Mouse (Mus musculus): ENCODE results near the gene Dnajc13.

Gene Dnajc13

DNA sequence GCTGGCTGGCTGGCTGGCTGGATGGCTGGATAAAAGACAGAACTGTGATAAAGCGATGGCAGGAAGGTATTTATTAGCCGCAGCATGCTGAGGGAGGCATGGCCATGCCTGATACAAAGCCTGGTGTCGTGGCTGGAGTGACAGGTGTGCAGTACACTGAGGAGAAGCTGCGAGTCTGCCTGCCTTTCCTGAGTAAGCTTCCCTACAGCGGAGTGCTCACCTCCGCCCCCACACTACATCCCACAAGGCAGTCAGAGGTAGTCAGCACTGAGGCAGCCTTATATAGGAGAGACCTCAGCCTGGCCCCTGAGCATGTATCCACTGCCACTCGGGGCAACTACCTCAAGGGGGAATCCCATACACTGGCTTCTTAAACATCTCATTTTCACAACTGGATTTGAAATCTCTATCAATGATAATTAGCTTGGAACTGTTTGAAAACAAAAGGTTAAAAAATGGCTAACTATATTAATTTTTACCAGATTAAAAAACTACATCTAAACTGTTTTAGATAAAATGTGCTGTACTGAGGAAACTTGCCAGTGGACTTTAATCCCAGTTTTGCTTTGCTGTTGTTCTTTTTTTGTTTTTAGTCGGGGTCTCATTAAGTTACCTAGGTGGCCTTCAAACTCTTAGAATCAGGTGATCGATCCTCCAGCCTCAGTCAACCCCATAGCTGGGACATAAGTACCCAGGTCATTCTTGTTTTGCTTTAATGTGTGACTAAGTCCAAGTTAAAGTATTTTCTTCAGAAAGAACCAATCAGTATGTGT, 8.1 kb downstream of the Dnajc13 start:
- no peak for DNase-seq

DNA sequence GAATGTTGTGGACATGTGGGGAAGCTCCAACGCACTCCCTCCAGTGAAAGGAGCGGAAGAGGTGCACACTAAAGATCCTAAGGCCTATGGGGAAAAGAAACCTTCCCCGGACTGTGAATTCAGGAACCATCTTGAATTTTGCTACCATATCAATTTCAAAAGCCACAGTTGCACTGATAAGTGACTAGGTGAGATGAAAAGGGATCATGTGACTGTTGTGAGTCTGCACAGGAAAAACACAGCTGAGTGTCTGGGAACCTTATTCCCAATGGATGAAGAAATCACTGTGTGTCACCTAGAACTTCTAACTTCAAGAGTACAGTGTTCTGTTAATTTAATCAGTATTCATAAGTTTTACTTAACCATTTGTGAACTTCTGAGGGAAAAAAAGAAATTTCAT, 10.1 kb downstream of the Dnajc13 start:
- DNase-seq: no peak

DNA sequence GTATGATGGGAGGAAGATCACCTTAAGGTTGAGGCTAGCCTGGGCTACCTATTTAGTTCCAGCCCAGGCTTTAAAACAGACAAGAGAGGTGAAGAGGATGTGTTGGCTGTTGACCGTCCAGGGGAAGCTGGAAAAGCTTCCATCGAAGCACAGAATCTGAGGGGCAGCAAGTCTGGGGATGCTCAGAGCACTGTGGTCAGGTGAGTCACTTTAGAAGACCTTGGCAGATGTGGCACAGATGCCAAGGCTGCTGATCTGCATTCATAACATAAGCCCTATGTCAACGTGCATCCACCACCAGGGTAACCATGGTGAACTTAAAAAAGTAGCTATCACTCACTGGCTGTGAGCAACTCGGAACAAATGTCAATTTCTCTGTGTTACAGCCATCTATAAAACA, 11.0 kb downstream of the Dnajc13 start:
- no peak for DNase-seq

DNA sequence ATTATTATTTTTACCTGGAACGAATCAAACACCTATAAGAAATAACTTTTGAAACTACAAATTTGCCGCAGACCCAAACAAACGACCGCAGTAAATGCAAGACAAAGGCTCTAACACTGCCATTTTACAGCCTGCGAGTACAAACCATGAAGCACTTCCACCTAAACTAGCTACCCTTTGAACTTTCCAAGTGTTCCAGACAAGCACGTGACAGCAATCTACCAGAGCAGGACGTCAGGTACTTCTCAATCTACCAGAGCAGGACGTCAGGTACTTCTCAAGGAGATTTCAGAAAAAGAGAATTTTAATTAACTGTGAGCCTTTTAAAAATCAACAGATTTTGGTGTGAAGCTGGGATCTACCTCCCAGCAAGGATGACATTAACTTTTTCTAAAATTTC, 11.6 kb downstream of the Dnajc13 start:
- no peak for DNase-seq

DNA sequence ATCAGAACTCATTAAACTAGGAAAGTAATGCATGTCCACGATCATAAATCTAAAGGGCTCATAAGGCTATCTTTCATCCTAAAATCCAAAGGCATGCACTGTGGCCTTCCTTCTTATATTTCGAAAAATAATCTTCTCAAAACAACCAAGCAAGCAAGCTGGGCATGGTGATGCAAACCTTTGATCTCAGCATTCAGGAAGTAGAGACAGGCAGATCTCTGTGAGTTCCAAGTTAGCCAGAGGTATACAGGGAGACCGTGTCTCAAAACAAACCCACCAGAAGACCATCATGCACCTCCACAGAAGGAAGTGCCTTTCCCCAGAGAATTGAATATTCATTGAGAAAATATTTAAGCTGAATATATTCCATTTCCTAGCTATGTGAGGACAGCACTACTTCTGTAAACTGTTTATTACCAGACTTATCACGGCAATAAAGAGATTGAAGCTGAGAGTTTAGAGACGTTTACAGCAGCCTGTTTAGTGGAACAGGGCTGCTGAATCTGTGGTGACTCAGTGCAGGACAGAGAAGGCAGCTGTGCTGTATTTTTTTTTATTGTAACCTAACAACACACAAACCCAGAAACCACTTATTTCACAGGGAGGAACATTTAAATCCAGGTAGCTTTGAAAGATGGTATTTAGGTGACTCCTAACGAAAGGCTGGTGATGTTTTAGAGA, 15.3 kb downstream of the Dnajc13 start:
- DNase-seq: no peak

DNA sequence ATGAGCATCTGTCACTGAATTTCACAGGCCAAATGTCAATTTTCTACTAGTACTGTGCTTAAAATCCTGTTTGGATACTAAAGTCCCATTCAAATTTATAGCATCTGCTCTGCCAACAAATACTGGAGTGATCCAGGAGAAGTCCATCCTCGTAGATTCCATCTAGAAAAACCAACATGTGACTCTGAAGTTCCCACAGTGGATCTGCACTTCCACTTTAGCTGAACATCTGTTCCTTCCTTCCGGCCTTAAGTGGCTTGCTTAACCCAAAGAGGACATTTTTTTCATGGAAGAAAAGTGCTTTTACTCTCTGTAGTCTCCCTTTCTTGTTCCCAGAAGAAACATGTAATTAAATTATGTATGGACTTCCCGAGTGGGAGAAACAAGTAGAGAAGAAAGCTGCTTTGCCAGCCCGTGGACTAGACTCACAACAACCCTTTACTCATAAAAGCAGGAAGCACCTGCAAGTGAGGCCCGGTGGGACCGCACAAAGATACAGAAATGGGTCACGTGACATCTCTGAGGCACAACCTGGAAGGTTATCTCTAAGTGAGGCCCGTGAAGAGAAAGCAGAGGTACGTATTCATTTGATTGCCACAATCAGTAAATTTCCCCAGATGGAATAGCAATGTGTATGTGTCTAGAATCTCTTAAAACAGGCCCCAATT, 18.8 kb downstream of the Dnajc13 start:
- peak; percentile 40 to 61 for DNase-seq

DNA sequence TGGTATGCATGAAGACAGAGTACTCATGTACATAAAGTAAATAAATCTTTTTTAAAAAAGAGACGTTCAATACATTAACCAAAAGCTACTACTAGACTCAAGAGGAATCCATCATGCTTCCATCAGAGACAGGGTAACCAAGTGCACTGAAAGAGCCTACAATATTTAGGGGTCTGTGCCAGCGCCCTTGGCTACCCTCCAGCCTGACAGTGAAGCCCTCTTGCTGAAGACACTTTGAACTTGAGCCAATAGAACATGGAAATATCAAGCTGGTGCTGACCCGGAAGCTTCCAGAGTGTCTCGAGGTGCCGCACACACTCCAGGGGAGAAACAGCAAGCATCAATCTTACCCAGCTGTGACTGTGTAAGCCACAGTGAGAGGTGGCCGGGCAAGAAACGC, 22.6 kb downstream of the Dnajc13 start:
- no peak for DNase-seq

DNA sequence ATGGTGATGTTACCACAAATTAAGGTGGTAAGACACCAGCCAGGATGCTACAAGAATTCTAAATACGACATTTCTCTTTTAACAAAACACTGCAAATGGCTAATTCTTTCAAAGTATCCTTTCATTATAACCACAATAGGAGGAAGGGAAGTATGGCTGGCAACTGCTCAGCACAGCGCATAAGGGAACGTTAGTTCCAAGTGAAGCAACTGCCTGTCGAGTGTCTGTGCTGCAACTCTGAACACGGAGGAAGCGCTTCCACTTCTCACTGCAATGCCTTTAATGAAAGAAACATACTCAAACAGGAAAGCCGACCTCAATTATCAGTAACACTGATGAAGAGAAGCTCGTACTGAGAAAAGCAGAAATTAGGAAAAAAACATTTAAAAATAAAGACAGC, 23.7 kb downstream of the Dnajc13 start:
- no peak for DNase-seq

DNA sequence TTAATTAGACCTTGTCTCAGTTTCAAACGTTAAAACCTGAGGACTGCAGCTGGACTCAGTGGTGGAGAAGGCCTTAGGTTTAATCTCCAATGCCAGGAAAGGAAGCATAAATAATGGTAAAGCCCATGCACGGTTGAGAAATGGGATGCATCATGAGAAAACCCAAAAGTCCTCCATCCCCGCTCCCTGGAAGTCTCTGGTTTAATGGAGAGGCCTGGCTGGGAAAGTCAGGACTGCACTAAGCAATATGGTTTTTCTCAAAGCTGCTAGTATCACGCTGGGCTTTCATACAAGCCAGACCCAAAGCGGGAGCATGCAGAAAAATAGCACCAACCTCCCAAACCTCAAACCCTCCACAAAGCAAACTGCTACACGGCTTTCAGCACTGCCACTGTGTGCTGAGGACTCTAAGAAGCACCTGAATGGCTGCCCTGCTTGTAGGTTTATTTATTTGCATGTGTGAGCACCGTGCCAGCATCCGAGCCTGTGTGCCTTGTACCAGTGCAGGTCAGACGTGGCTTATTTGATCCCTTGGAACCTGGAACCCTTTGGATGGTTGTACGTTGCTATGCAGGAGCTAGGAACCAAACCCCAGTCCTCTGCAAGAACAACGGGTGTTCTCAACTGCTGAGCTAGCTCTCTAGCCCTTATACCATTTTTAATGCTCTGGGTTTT, 26.3 kb downstream of the Dnajc13 start:
- no peak for DNase-seq

DNA sequence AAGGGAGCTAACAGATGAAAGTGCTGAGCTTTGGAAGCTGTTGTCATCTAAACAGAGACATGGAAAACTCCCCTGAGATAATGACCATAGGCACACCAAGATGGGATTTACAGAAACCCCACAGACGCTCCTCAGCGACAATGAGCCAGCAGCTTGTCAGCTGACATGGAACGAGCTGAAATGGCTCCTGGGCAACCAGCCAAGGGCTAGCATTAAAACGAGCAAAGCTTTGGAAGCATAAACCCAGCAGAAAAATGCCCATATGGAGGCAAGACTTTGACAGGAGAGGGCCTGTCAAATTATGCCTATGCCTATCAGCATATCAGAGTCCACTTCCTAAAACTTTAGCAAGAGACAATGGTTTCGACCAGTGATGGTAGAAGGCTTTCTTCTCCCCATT, 27.0 kb downstream of the Dnajc13 start:
- DNase-seq: no peak

DNA sequence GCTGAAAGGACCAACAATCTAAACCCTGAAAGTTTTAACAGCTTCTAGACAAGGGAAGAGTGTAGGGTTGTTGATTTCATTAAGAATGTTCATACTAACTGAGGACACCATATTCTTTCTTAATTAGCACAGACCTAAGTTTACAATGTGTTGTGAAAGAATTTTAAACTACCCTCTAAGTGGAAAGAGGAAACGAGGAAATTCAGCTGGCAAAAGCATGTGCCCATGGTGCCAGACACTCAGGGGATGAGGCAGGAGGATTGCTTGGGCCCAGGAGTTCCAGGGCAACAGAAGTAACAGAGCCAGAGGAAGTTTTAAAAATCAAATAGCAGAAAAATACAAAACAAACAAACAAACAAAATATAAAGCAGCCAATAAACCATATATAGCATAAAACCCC, 28.9 kb downstream of the Dnajc13 start:
- no peak for DNase-seq

DNA sequence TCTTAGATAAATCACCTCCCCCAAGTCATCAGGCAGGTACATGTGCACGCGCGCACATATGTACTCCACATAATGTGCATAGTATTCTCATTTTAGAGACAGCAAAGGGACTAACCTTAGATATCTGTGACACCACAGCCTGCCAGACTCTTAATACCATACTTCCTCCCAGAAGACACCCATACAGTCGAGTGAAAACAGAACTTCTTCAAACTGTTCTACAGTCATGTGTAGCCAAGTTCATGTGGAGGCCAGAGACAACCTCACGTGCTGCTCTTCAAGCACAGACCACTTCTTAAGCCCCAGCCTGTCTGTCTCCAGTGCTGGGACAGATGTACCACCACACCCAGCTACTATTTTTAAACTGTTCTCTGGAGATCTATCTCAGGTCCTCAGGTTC, 29.7 kb downstream of the Dnajc13 start:
- DNase-seq: no peak

DNA sequence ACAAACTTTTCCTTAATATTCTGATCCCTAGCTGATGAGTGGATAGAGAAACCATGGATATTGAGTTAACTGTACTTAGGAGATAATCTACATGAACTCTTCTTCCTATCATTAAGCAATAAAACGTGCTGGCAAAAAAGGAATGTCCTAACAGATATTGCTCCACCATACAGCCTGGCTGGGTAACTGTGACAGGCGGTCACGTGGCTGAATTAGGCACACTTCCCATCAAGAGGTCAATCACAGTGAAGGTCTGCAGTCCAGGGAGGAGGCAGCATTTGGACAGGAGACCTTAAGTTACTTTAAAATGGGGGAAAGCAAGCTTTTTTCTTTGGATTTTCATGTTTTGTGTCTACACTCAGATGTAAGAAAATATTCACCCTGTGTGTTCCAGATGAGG, 30.7 kb downstream of the Dnajc13 start:
- DNase-seq: no peak

DNA sequence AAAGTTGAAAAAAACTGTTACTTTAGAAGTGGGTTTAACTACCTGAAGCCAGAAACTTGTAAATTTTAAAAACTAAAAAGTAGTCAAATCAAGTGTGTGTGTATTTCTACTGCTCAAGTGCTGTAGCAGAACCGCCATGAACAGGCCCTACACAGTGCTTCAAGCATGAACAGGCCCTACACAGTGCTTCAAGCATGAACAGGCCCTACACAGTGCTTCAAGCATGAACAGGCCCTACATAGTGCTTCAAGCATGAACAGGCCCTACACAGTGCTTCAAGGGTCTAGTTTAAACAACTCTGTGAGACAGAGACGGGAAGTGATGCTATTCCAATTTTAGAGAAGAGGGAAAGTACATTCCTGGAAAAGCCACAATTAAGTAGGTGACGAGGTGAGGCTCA, 51.3 kb downstream of the Dnajc13 start:
- no peak for DNase-seq

DNA sequence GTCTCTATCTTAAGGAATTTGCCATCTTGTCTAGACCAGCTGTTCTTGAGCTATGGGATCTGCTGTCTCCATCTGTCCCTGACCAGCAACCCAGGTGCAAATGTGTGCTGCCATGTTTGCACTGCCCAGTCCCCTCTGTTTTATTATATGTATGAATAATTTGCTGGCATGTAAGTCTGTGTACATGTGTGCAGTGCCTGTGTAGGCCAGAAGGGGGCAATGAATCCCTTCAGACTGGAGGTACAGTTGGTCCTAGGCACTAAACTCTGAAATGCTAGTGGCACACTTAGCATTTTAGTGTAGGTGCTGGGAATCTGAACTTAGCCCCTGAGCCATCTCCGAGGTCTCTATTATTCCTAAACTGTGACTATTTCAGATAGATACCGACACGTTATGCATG, 58.9 kb downstream of the Dnajc13 start:
- peak; percentile 48 to 59 for DNase-seq

DNA sequence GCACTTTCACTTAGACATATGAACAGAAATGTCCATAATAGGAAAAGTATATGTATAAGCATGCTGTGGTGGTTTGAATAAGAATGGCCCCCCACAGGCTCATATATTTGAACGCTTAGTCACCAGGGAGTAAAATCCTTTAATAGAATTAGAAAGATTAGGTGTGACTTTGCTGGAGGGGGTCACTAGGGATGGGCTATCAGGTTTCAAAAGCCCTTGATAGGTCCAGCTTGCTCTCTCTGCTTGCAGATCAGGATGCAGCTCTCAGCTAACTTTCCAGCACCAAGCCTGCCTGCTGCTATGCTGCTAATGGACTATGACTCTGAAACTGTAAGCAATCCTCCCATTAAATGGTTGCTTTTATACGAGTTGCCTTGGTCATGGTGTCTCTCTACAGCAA, 68.2 kb downstream of the Dnajc13 start:
- no peak for DNase-seq

DNA sequence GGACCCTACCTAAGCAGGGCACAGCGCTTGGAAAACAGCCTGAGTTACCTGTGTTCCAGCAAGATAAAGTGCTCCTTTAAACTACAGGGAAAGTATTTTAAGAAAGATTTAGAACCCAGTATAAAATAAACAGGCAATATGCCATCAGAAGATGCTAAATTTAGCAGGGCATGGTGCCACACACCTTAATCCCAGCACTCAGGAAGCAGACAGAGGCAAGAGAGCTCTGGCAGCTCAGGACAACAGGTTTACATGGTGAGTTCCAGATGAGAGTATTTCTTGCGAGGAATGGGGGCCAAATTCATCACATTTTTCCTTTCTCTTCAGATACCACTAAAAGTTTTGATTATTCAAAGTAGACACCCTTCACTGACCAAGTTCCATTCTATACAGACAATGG, 68.8 kb downstream of the Dnajc13 start:
- DNase-seq: no peak

DNA sequence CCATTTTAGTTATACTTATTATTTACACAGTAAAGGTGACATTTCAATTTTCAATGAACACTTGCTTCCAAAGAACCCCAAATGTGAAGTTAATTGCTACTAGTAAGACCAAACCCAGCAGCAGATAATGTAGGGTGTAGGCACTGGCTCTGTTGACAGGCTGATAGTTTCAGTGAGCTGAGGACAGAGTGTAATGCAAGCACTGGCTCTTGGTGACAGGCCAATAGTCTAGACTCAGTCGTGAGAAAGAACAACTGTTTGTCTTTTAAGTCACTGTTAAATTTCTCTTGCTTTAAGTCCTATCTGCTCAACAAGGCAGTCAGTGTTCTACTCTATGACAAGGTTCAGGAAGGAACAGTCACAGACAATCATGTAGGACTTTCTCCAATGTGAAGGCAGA, 69.4 kb downstream of the Dnajc13 start:
- no peak for DNase-seq

DNA sequence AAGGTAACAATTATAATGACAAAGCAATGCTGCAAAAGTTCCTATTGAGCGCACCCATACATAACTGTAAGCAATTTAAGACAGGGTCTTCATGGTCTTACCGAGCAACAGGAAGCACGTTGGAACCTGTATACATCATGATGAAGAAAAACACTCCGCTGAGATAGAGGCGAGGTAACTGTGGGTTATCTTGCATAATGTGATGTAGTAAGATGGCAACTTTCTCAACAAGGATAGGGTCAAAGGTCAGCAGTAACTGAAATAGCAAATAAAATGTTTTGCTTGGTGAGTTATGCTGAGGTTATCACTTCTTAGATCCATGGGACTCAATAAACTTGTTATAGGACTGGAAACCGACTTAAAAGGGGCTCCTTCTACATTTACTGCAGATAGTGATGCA, 70.2 kb downstream of the Dnajc13 start:
- DNase-seq: no peak

DNA sequence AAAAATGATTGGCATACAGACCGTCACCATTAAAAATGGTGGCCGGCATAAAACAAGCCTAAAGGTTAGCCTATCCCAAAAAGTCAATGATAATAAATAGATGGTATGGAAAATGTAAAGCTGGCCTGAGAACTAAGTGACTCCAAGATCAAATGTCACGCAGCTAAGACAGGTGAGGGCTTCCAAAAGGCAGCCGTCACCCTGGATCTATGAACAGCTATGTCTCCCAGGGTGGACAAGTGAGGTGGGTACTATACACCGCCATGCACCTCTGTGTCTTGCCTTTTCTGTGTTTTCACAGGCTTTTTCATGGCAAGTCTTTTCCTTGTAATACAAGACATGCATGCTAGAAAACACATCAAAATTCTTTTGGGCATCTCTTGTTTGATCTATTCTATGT, 73.1 kb downstream of the Dnajc13 start:
- DNase-seq: no peak

DNA sequence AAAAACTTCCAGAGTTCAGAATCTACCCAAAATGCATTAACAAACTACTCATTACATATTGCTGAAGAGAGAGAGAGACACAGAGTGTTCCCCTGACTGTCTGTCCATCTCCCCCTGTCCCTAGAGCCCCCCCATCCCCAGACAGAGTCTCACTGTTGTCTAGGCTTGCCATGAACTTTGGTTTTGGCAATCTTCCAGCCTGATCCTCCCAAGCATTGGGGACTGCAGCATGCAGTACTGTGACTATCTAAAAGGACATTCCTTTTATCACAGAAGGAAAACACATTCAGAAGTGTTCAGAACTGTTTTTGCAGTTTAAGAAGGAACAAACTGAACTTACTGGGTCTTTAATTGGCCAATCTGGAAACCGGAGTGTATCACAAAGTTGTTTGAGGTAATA, 74.0 kb downstream of the Dnajc13 start:
- DNase-seq: no peak

DNA sequence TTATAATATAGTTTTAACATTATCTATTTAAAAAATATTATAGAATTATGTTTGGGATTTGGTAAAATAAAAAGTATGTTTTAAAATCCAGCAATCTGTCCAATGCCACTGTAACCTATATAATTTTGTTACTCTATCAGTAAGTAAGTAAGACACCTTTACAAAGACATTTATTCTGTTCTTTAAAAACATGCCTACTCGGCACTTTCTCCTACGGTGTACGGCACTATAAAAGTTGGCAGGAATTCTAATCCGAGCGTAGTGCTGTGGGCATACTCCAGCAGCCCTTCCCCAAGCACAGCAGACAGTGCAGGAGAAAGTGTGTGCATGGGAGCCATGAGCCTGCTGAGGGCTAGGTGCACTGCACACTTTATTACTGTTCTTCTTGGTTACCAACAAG, 75.7 kb downstream of the Dnajc13 start:
- no peak for DNase-seq

DNA sequence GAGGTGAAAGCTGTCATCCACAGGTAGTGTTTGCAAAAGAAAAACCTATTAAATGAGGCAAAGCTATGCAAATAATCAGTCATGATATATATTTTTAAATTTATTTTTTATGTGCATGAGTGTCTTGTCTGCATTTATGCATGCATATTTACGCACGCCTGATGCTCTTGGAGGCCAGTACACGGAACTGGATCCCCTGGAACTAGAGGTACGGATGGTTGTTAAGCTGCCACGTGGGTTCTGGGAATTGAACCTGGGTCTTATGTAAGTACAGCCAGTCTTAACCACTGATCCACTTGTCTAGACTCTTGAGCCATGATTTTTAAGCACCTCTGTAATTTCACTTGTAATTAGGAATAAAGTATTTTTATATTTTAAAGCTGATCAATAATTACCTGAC, 79.5 kb downstream of the Dnajc13 start:
- no peak for DNase-seq

DNA sequence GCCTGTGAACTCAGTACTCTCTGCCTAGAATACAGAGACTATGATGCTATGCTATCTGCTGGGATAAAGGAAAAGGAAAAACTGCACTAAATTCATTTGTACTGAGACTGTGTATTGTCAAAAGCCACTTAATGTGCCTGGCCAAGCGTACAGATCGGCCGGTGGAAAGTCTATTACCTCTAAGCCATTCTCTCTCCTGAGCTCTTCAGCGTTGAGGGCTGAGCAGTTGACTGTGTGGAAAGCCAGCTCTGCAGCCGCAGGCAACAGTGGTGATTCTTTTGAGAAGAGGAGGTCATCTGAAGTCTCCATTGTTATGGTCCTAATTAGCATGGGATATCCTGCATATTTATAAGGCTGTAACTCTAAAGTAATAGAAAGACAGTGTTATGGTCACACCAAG, 80.4 kb downstream of the Dnajc13 start:
- no peak for DNase-seq
